Mouse (Mus musculus) spleen, embryonic (tissue): ENCODE results near the gene Otulinl.
"Not testable (repeated sequence)": the region's sequence is repeated elsewhere in the genome, so short reads cannot be mapped to it uniquely, and the experiment has no call there.

Source experiments
- CTCF ChIA-PET: fragments of 350-600 bp; sonication (Branson Sonifier 250); formaldehyde crosslinking; loops from one replicate; lab custom pipeline; 2022; lab: Charles Lee

Gene Otulinl

GRCm38 (mm10) chr15:27681419-27682187 lies at the start of gene Otulinl:
Otulinl (minus strand) TSS chr15:27681579.
- CTCF ChIA-PET: interaction anchor here (0.6 kb wide), 1 partner anchor 146 kb away, joined by 5 read pairs; no protein-coding TSS in a partner anchor

- CTCF ChIA-PET: no interaction called here
Measured at GRCm38 (mm10) chr15:27726228-27726627, 44.8 kb upstream of the Otulinl start.

GRCm38 (mm10) chr15:27724796-27725680 lies 43.7 kb upstream of the Otulinl start:
- CTCF ChIA-PET: interaction anchor here (1.1 kb wide), 1 partner anchor 101 kb away, joined by 3 read pairs; no protein-coding TSS in a partner anchor

- CTCF ChIA-PET: interaction anchor here (1.1 kb wide), 1 partner anchor 101 kb away, joined by 3 read pairs; no protein-coding TSS in a partner anchor
Measured at GRCm38 (mm10) chr15:27724298-27724697, 42.9 kb upstream of the Otulinl start.

- CTCF ChIA-PET: no interaction called here
Measured at GRCm38 (mm10) chr15:27723746-27724145, 42.4 kb upstream of the Otulinl start.

GRCm38 (mm10) chr15:27720297-27720696 lies 38.9 kb upstream of the Otulinl start:
- CTCF ChIA-PET: not testable (repeated sequence)

GRCm38 (mm10) chr15:27718668-27719067 lies 37.3 kb upstream of the Otulinl start:
- CTCF ChIA-PET: no interaction called here

- CTCF ChIA-PET: interaction anchor here (0.5 kb wide), 1 partner anchor 113 kb away, joined by 5 read pairs; no protein-coding TSS in a partner anchor
Measured at GRCm38 (mm10) chr15:27715331-27715730, 34.0 kb upstream of the Otulinl start.

GRCm38 (mm10) chr15:27710698-27711097 lies 29.3 kb upstream of the Otulinl start:
- CTCF ChIA-PET: no interaction called here

GRCm38 (mm10) chr15:27708968-27709612 lies 27.7 kb upstream of the Otulinl start:
- CTCF ChIA-PET: interaction anchor here (0.6 kb wide), 1 partner anchor 49 kb away, joined by 4 read pairs; no protein-coding TSS in a partner anchor

GRCm38 (mm10) chr15:27708499-27708898 lies 27.1 kb upstream of the Otulinl start:
- CTCF ChIA-PET: interaction anchor here (0.6 kb wide), 2 partner anchors 42 to 49 kb away, joined by 4 read pairs; no protein-coding TSS in a partner anchor

GRCm38 (mm10) chr15:27702972-27703313 lies 21.6 kb upstream of the Otulinl start:
- CTCF ChIA-PET: interaction anchor here (0.6 to 0.7 kb wide), 2 partner anchors 103 to 125 kb away, joined by 3 to 4 read pairs; no protein-coding TSS in a partner anchor

GRCm38 (mm10) chr15:27702031-27702971 lies 20.9 kb upstream of the Otulinl start:
- CTCF ChIA-PET: no interaction called here

GRCm38 (mm10) chr15:27697632-27698031 lies 16.3 kb upstream of the Otulinl start:
- CTCF ChIA-PET: no interaction called here

- CTCF ChIA-PET: no interaction called here
Measured at GRCm38 (mm10) chr15:27693235-27693634, 11.9 kb upstream of the Otulinl start.

- CTCF ChIA-PET: no interaction called here
Measured at GRCm38 (mm10) chr15:27692161-27692560, 10.8 kb upstream of the Otulinl start.

- CTCF ChIA-PET: no interaction called here
Measured at GRCm38 (mm10) chr15:27691213-27691612, 9.8 kb upstream of the Otulinl start.

GRCm38 (mm10) chr15:27688041-27688651 lies 6.8 kb upstream of the Otulinl start:
- CTCF ChIA-PET: no interaction called here

- CTCF ChIA-PET: interaction anchor here (0.6 kb wide), 2 partner anchors 44 to 257 kb away, joined by 3 to 7 read pairs; no protein-coding TSS in a partner anchor
Measured at GRCm38 (mm10) chr15:27684813-27685212, 3.4 kb upstream of the Otulinl start.

- CTCF ChIA-PET: no interaction called here
Measured at GRCm38 (mm10) chr15:27683206-27683605, 1.8 kb upstream of the Otulinl start.
